Mouse (Mus musculus) gastrocnemius, postnatal 14 days (tissue): ENCODE measurements around the gene Ddc. TPM values are rescaled to one million over a fixed set of nuclear protein-coding genes. Genes with fewer than 3 reads are reported as not detected.

ENCODE experiments used
- DNase-seq: peaks from one replicate; pipeline ENCODE4 v3.0.0; 2021; ENCODE audit warnings: mixed read lengths
- intact Hi-C: fragments of 180-260 bp; cut with DNase I; formaldehyde crosslinking; loops from one replicate; pipeline ENCODE4 v1.15.1; 2025; ENCODE audit warnings: low total_unique reads
- total RNA-seq, 2 experiments: library from RNA; stranded (reverse); gene quantifications; 2 replicates each; pipeline ENCODE4 v1.2.3; 2021

Gene Ddc
- total RNA-seq, 2 experiments from 2014 or later = 20.5 to 28.2 TPM

GRCm38 (mm10) chr11:11772196-11772595, 125.7 kb downstream of the Ddc start:
- DNase-seq = no peak
- intact Hi-C loops = no loop called here

DNA sequence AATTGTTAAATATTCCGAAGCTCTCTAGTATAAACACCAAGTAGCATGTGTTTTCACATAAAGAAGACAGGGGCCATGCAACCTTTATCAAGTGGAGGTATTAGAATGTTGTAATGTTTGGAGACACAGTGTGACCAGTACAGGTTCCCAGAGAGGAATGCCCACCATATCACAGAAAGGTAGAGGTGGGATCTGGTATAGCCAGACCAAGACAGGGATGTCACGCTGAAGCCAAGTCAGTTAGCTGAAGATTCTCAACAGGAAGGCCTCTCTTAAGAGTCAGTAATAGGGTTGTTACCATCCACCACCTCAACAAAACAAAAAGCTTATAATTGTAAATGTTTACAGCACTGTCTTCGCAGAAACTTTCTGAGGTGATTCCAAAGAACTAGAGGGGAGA, 127.3 kb downstream of the Ddc start:
- intact Hi-C loops = no loop called here
- DNase-seq = no peak

DNA sequence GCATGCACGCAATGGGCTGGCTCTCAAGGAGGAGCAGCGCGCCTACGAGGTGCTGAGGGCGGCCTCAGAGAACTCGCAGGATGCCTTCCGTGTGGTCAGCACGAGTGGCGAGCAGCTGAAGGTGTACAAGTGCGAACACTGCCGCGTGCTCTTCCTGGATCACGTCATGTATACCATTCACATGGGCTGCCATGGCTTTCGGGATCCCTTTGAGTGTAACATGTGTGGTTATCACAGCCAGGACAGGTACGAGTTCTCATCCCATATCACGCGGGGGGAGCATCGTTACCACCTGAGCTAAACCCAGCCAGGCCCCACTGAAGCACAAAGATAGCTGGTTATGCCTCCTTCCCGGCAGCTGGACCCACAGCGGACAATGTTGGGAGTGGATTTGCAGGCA, 128.7 kb downstream of the Ddc start:
- DNase-seq = no peak
- intact Hi-C loops = no loop called here

DNA sequence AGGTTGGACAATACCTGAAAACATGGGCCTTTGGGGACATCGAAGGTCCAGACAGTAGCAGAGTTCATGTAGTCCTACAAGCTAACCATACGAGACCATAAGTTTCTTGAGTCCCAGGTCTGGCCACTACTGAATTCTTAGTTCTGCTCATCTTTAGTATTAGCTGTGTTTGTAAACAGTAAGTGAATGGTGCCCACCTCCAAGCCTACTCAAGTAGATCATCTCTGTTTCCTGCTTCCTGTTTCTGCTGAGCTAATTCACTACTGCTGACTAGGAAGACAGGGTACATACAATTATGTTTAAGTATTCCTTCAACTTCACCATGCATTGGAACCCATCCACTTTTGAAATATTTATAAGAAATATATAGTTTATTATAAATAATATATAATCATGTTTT, 129.9 kb downstream of the Ddc start:
- DNase-seq = no peak

GRCm38 (mm10) chr11:11766736-11767135, 131.2 kb downstream of the Ddc start:
- DNase-seq = no peak
- intact Hi-C loops = no loop called here

More for the DNA sequence above, 129.9 kb downstream of the Ddc start:
- intact Hi-C loops = no loop called here

- intact Hi-C loops = no loop called here
- DNase-seq = no peak
These were observed 131.8 kb downstream of the Ddc start for GRCm38 (mm10) chr11:11766105-11766504.

DNA sequence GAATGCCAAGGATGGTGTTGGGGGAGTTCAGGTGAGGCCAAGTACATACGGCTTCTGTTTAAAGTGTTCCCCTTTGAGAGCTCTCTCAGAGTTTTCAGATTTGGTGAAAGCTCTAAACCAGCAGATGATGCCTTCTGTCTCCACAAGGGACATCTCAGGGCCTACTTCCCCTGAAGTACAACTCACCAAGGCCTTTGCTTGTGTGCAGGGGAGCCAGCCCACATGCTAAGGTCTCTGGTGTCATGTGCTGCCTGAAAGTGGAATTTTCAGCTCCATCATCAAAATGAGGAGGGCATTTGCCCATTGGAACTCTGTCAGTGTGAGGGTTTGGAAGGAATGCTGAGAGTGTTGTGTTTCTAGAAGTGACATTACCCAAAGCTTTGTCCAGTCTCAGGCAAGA, 132.5 kb downstream of the Ddc start:
- intact Hi-C loops = no loop called here

More for the DNA sequence above, 132.5 kb downstream of the Ddc start:
- DNase-seq = no peak

Other genes with a start within 250 kb of the Ddc start
- gene Ikzf1, start 213.1 kb downstream of the Ddc start, total RNA-seq = under 1 TPM; 0.42 to 0.66 TPM
- 1 to 10 TPM; 1.5 to 2.9 TPM for gene Fignl1, start 89.2 kb downstream of the Ddc start, total RNA-seq
- gene Grb10, start 140.5 kb upstream of the Ddc start, total RNA-seq = 100 to 1,000 TPM; 245 to 266 TPM